In the genomic region with DNA sequence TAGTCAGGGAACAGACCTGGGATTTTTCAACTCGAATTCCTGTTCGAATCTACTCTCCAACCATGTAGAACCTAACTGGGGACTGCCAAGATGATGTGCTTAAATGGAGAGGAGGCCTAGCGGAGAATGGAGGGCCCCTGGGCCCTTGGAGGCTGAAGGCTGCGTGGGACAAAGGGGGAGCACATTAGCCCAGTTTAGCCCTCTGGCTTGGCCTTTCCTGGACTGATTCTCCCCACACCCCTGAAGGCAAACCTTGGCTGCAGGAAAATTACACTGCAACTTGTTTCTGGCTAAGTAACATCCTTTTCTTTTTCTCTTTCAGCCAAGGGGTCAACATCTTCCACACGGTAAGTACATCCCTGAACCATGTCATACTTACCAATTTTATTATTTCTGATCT, we compare ENCODE assay signal across 9 mouse cellular contexts.
"Had no signal": no experiment of that assay in that cellular context is flagged by ENCODE, and none has a peak within 500 bp of the region (broad histone marks: within the 10 kb centered on the region; RNA-seq: fewer than 3 reads in every experiment).

No protein-coding gene starts in this region.

- H3K4me3 ChIP-seq: left cerebral cortex, adult 2 months; limb, embryonic 10.5 days; liver, embryonic 12.5 days; midbrain, embryonic 15.5 days; neural tube, embryonic 12.5 days had no signal

- H3K27me3 ChIP-seq: liver, embryonic 12.5 days; midbrain, embryonic 15.5 days; neural tube, embryonic 12.5 days had no signal

- H3K9ac ChIP-seq: liver, embryonic 12.5 days; midbrain, embryonic 15.5 days; neural tube, embryonic 12.5 days had no signal

- H3K27ac ChIP-seq: limb, embryonic 10.5 days; liver, embryonic 12.5 days; midbrain, embryonic 15.5 days; neural tube, embryonic 12.5 days had no signal

- DNase-seq: kidney, adult 8-10 months; kidney, postnatal 4 days; lung, postnatal 36 days; thymus, postnatal 36 days had no signal

- H3K4me2 ChIP-seq: liver, embryonic 12.5 days; midbrain, embryonic 15.5 days; neural tube, embryonic 12.5 days had no signal

- H3K9me3 ChIP-seq: limb, embryonic 10.5 days; liver, embryonic 12.5 days; midbrain, embryonic 15.5 days; neural tube, embryonic 12.5 days had no signal

- ATAC-seq: liver, embryonic 12.5 days; midbrain, embryonic 15.5 days had no signal
